In genomic region chr9:34825089-34825400, GRCm38 (mm10) we compare ENCODE assay signal across 25 mouse cellular contexts.
DNase-seq lines count a peak whose midpoint lies in the region; ATAC-seq and TF ChIP-seq lines count a peak whose summit lies in the region.
"Had no signal": no experiment of that assay in that cellular context is flagged by ENCODE, and none has a peak within 500 bp of the region (broad histone marks: within the 10 kb centered on the region; RNA-seq: fewer than 3 reads in every experiment).

No protein-coding gene starts in this region.

- no peaks in the 10 kb centered on the region for H3K9me3 ChIP-seq in forebrain, embryonic 11.5 days (ENCODE audit: control insufficient read depth, low read length)
- no peaks in the 10 kb centered on the region for H3K9me3 ChIP-seq in forebrain, postnatal 0 days (ENCODE audit: low read length)
- H3K9me3 ChIP-seq in kidney, embryonic 14.5 days (ENCODE audit: control insufficient read depth, low read length): no peaks in the 10 kb centered on the region
- no peaks in the 10 kb centered on the region for H3K9me3 ChIP-seq in midbrain, embryonic 16.5 days (replicated peaks; ENCODE audit: control insufficient read depth, low read length, poor library complexity, severe bottlenecking)
- H3K9me3 ChIP-seq: embryonic facial prominence, embryonic 13.5 days; heart, embryonic 15.5 days; limb, embryonic 12.5 days had no signal

- no peaks in the 10 kb centered on the region for H3K36me3 ChIP-seq in forebrain, embryonic 11.5 days (ENCODE audit: control insufficient read depth, insufficient read depth, low read length)
- no peaks in the 10 kb centered on the region for H3K36me3 ChIP-seq in forebrain, postnatal 0 days (ENCODE audit: insufficient read depth)
- H3K36me3 ChIP-seq in kidney, embryonic 14.5 days (ENCODE audit: control insufficient read depth, insufficient read depth, low read length): no peaks in the 10 kb centered on the region
- no peaks in the 10 kb centered on the region for H3K36me3 ChIP-seq in midbrain, embryonic 16.5 days (ENCODE audit: control insufficient read depth, insufficient read depth, low read length)
- H3K36me3 ChIP-seq: embryonic facial prominence, embryonic 13.5 days; heart, embryonic 15.5 days; limb, embryonic 12.5 days had no signal

- H3K27me3 ChIP-seq in forebrain, embryonic 11.5 days (ENCODE audit: control insufficient read depth, insufficient read depth, low read length): no peaks in the 10 kb centered on the region
- H3K27me3 ChIP-seq in forebrain, postnatal 0 days (ENCODE audit: insufficient read depth, low read length): no peaks in the 10 kb centered on the region
- H3K27me3 ChIP-seq in kidney, embryonic 14.5 days (ENCODE audit: control insufficient read depth, insufficient read depth, low read length): no peaks in the 10 kb centered on the region
- H3K27me3 ChIP-seq in midbrain, embryonic 16.5 days (ENCODE audit: control insufficient read depth, insufficient read depth, low read depth, low read length): no peaks in the 10 kb centered on the region
- H3K27me3 ChIP-seq: embryonic facial prominence, embryonic 13.5 days; heart, embryonic 15.5 days had no signal

- no peak overlapping the region for H3K4me3 ChIP-seq in forebrain, embryonic 11.5 days (ENCODE audit: low read depth, low read length)
- H3K4me3 ChIP-seq in forebrain, postnatal 0 days (ENCODE audit: low read depth, low read length): no peak overlapping the region
- no peak overlapping the region for H3K4me3 ChIP-seq in kidney, embryonic 14.5 days (ENCODE audit: low read length)
- no peak overlapping the region for H3K4me3 ChIP-seq in midbrain, embryonic 16.5 days (ENCODE audit: low read depth, low read length)
- H3K4me3 ChIP-seq: embryonic facial prominence, embryonic 13.5 days; erythroblast, embryonic 14.5 days; gastrocnemius, adult 2 months; heart, embryonic 15.5 days; limb, embryonic 12.5 days had no signal

- 0 out of 2 replicates have a peak, but pooled peaks have one; percentile 10 for ATAC-seq in forebrain, embryonic 11.5 days (replicated peaks; ENCODE audit: low FRiP score)
- no peak for ATAC-seq in forebrain, postnatal 0 days
- 0 out of 2 replicates have a peak, but pooled peaks have one; percentile 39 for ATAC-seq in kidney, embryonic 14.5 days (ENCODE audit: low FRiP score, low TSS enrichment)
- no peak for ATAC-seq in midbrain, embryonic 16.5 days
- ATAC-seq: activated CD4-positive, CD25-positive, alpha-beta regulatory T cell, adult 4 months; liver, postnatal 0 days; lung, postnatal 0 days had no signal

- DNase-seq in forebrain, embryonic 11.5 days (ENCODE audit: low spot score): no peak
- no peak for DNase-seq in forebrain, postnatal 0 days
- DNase-seq in kidney, postnatal 36 days: no peak
- DNase-seq in brain, embryonic 14.5 days (ENCODE audit: low read depth): peak; percentile 51
- DNase-seq in right cerebral cortex, postnatal 4 days: no peak
- DNase-seq: adrenal gland, adult 8-10 months; cerebellum, adult 8-10 months; cerebellum, postnatal 36 days; embryo, embryonic 11 days; gastrocnemius, adult 2 months; heart, postnatal 36 days; kidney, adult 2 months; kidney, postnatal 25 days; liver, postnatal 0 days; thymus, postnatal 25 days had no signal

- H3K9ac ChIP-seq in forebrain, embryonic 11.5 days (ENCODE audit: low read length): no peak overlapping the region
- no peak overlapping the region for H3K9ac ChIP-seq in forebrain, postnatal 0 days
- H3K9ac ChIP-seq in kidney, embryonic 14.5 days (ENCODE audit: low read depth, low read length): no peak overlapping the region
- H3K9ac ChIP-seq in midbrain, embryonic 16.5 days (ENCODE audit: low read depth, low read length): no peak overlapping the region
- H3K9ac ChIP-seq: embryonic facial prominence, embryonic 13.5 days; heart, embryonic 15.5 days; limb, embryonic 12.5 days; liver, postnatal 0 days had no signal

- H3K4me2 ChIP-seq in forebrain, embryonic 11.5 days (ENCODE audit: low read depth, low read length, severe bottlenecking): no peak overlapping the region
- H3K4me2 ChIP-seq in forebrain, postnatal 0 days (ENCODE audit: low read depth): no peak overlapping the region
- H3K4me2 ChIP-seq in kidney, embryonic 14.5 days (replicated peaks; ENCODE audit: low read depth, low read length): no peak overlapping the region
- H3K4me2 ChIP-seq in midbrain, embryonic 16.5 days (ENCODE audit: low read length): no peak overlapping the region
- H3K4me2 ChIP-seq: embryonic facial prominence, embryonic 13.5 days; heart, embryonic 15.5 days; limb, embryonic 12.5 days; liver, embryonic 11.5 days had no signal

- H3K4me1 ChIP-seq in forebrain, embryonic 11.5 days (replicated peaks; ENCODE audit: control insufficient read depth, insufficient read depth, low read length): no peaks in the 10 kb centered on the region; the same call in 1 of the 2 replicates
- peaks cover 5% of the 10 kb centered on the region; the same call in 1 of the 2 replicates for H3K4me1 ChIP-seq in forebrain, postnatal 0 days (ENCODE audit: insufficient read depth)
- H3K4me1 ChIP-seq in kidney, embryonic 14.5 days (ENCODE audit: control insufficient read depth, insufficient read depth, low read length): peaks cover 3% of the 10 kb centered on the region; the same call in 1 of the 2 replicates
- peaks cover 12% of the 10 kb centered on the region for H3K4me1 ChIP-seq in midbrain, embryonic 16.5 days (ENCODE audit: control insufficient read depth, insufficient read depth, low read length)
- H3K4me1 ChIP-seq: embryonic facial prominence, embryonic 13.5 days; heart, embryonic 15.5 days had no signal

- no peak overlapping the region for H3K27ac ChIP-seq in forebrain, embryonic 11.5 days (ENCODE audit: low read depth, low read length)
- H3K27ac ChIP-seq in forebrain, postnatal 0 days (ENCODE audit: low read depth, low read length): no peak overlapping the region
- no peak overlapping the region for H3K27ac ChIP-seq in kidney, embryonic 14.5 days (ENCODE audit: low read depth, low read length)
- 0 out of 2 replicates have a peak overlapping the region, but pooled peaks have one; percentile 7 for H3K27ac ChIP-seq in midbrain, embryonic 16.5 days (ENCODE audit: low read length)
- H3K27ac ChIP-seq: embryonic facial prominence, embryonic 13.5 days; gastrocnemius, adult 2 months; heart, embryonic 15.5 days; limb, embryonic 12.5 days; macrophage had no signal

- TF ChIP-seq POLR2A in brain, embryonic 14.5 days (IDR thresholded peaks at IDR 0.05; ENCODE audit: borderline replicate concordance, extremely low read depth, insufficient read depth, insufficient read length, poor library complexity, severe bottlenecking): no peak

- TF ChIP-seq CTCF in forebrain, postnatal 0 days (IDR thresholded peaks at IDR 0.05; ENCODE audit: low read depth): no peak
- no peak for TF ChIP-seq CTCF in brain, embryonic 14.5 days (IDR thresholded peaks at IDR 0.05; ENCODE audit: borderline replicate concordance, extremely low read depth, insufficient read depth, insufficient read length)

- WGBS in forebrain, embryonic 11.5 days: 18% methylated on average over 2 of the region's 2 CpGs
- 18% methylated on average over 2 of the region's 2 CpGs for WGBS in forebrain, postnatal 0 days
- WGBS in kidney, embryonic 14.5 days: 15% methylated on average over 2 of the region's 2 CpGs
- 23% methylated on average over 2 of the region's 2 CpGs for WGBS in midbrain, embryonic 16.5 days

Comparison
In these comparisons a context has a peak if more than half of its experiments do, and no peak if none do; other contexts are left out.
1. ATAC-seq: peak in forebrain, embryonic 11.5 days (single experiment) and kidney, embryonic 14.5 days (single experiment); none in forebrain, postnatal 0 days (single experiment) and midbrain, embryonic 16.5 days (single experiment).